Mouse (Mus musculus): ENCODE measurements around the gene Sox6. TPM values are rescaled to one million over a fixed set of nuclear protein-coding genes. Genes with fewer than 3 reads are reported as not detected.

The Sox6 gene
- total RNA-seq, 2 experiments from 2014 or later, result 968 to 1,059 TPM

DNA sequence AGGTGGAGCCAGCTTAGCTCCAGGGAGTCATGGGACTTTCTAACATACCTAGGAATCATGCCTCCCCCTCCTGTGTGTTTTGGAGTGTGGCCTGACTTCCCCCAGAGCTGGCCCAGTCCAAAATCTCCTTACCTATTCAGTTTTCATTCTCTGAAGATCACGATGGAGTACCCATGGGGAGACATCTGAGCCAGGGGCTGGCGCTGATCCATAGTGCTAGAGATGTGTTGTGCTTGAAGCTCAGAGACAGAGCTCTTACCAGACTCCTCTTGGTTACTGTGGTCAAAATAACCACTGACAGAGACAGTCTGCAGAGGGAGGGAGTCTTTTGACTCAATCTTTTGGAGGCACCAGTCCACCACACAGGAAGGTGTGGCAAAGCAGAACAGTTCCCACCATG is 575.2 kb downstream of the Sox6 start:
- ATAC-seq (replicated peaks; ENCODE audit: low FRiP score, poor library complexity, severe bottlenecking), result no peak

DNA sequence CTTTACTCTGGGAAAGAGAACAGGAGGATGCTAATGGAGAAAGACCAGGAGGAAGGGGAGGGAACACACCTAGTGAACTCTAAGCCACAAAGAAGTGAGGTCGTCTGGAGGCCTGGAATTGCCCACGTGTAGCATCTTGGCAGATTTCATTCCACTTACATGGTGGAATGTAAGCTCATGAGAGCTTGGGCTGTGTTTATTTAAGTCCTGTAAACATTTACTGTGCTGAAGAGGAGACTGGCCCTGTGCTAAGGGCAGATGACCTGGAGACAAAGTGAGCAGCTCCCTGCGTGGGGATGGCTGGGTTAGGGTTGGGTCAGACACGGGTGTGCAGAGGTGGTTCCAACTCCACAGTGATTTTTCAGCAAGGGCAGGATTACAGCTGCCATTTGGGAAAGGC is 576.3 kb downstream of the Sox6 start:
- ATAC-seq (replicated peaks; ENCODE audit: low FRiP score, poor library complexity, severe bottlenecking), result no peak

DNA sequence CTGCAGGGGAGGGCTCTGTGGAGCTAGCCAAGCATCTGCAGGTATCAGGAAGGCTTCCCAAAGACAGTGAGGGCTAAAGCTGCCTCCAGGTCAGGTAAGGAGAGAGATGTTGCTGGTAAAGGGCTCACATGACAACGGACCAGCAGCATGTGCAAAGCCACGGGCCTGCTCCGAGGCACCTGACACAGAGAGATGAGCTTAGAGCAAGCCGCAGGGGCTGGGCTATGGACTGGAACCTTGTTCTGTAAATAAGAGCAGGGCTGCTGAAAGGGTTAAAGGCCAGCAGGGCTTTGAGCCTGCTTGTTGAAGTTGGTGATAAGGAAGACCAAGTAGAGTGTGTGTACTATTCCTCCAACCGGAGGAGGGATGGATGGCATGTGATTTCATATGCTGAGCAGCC is 583.6 kb downstream of the Sox6 start:
- ATAC-seq (replicated peaks; ENCODE audit: low FRiP score, poor library complexity, severe bottlenecking), result no peak

DNA sequence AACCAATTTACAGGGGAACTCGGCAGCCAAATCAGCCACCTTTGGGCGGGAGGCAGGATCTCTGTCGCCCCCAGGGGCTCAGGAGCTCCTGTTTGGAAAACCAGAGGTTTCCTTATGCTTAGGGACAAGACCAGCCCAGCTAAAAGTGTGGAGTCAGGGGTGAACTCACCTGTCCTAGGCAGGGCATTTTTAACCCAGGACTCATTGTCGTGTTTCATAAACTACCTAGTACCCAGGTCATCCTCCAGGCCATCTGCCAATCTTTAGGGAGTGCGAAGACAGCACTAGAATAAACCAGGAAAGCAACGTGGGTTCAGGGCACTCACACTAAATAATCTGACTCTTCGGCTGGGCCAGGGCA is 584.9 kb downstream of the Sox6 start:
- ATAC-seq (replicated peaks; ENCODE audit: low FRiP score, poor library complexity, severe bottlenecking), result no peak

DNA sequence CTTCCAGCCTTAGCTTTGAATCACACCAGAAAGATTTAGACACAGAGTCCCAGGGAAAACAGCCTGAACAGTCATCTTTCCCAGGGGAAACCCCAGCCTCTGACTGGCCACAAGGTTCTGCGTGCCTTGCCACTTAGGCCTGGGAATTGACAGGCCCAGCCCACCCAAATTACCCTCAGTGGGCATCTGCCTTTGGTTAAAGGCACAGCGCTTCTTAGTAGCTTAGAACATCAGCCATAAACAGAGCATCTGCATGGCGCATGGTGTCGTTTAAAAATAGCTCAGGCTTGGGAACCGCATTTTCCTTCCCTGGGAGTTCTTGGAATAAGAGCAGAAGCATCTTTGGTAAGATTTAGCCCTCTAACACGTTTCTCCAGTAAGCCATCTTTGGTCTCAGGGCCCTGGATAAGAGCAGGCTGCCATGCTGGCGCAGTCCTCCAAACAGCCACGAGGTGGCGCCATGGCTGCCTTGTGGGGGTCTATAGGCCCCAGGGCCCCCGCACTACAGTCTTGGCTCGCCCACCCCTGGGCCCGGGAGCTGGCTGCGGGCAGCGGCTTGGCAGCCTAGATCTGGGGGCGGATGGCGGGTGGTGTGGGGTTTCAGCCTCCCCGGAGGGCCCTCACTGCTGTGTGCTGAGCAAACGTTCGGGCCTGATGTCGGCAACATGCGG is 585.4 kb downstream of the Sox6 start:
- ATAC-seq (replicated peaks; ENCODE audit: low FRiP score, poor library complexity, severe bottlenecking), result no peak

DNA sequence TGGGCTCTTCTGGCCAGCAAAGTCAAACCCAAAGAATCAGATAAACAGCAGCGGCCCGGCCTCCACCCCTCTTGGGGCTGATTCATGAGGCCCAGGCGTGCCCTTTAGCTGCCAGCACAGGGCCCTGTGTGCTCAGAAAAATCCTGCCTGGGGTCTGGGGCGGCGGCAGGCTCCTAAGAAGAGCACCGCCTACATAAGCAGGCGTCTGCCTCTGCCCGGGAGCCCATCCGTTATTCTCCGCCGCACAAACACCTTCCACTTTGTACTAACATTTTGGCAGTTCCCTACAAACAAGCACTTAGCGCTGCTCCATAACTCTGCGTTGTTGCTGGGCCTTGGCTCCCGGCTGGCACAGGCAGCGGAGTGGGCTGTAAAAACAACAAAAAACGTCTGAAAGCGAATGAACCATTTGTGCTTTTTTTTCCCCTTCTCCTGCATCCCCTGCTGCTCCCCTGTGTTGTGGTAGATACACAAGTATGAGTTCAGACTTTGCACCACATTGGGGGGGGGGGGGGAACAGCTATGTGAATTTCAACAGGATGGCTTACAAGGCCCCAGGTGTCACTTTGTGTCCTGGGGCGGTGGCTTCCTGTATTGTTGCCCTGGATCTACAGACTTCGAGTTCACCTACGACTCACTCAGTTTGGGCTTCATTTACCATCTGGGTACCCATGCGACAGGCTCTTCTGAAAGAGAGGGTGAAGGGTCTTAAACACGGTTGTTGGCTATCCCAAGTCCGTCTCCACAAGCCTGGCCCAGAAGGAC is 588.0 kb downstream of the Sox6 start:
- no peak for ATAC-seq (replicated peaks; ENCODE audit: low FRiP score, poor library complexity, severe bottlenecking)

DNA sequence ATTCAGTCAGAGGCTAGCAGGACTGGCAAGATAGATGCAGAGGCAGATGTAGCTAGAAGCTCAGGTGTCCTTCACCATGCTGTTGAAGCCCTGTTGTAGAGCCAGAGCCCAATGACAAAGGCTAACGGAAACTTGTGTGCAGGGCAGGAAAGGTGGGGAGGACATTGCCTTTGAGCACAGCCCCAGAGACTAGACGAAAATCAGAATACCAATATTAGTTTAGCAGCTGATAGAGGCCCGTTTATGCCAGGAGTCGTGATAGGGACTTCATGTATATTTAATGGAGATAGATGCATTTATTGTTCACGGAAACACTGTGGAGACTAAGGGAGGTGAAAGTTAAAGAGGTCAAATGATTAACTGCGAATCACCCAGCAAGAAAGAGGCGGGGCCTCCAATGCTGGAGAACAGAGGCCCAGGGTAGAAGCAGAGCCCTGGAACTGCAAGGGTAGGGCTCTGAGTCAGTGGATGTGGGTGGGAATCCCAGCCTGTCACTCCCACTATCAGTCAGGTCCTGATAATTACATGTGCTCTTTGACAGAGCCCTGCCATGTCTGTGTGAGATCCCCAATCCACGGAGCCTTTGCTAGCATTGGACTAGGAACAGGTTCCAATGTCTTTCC is 590.1 kb downstream of the Sox6 start:
- ATAC-seq (replicated peaks; ENCODE audit: low FRiP score, poor library complexity, severe bottlenecking), result no peak

DNA sequence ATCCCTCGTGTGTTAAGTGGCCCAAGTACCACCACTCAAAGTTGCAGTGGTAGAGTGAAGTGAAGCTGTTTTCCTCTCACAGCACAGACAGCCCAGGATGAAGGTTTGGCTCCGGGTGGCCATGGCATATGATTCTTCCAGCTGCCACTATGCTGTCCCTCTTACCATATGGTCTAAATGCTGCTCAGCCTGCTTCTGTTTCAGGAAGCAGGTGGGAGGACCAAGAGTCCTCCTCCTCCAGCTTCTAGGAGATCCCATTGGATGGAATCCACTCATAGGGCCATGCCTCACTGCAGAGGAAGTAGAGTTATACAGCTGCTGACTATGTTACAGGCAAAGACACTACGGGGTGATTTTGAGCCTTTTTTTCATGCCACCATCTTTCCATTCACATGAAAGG is 591.5 kb downstream of the Sox6 start:
- ATAC-seq (replicated peaks; ENCODE audit: low FRiP score, poor library complexity, severe bottlenecking), result no peak

DNA sequence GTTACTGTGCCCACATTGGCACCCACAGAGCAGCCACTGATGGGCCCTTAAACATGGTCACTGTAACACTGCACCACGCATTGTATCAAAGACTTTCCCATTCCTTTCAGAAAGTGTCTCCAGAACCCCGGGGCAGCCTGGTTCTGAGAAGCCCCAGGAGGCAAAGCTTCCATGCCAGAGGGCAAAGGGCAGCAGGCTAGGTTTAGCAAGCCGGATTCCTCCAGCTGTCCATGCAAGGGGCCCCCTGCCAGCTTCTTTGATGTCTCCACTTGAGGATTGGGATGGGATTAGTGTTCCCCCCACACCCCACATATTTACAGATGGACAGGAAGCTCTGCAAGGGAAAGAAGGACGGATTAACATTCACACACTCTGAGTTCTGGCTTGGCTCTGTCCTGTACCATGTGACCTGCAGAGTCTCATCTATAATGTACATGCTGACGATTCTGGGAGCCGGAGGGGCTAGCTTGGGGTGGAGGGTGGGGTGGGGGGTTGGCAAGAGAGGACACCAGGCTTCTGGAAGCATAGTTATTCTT is 592.0 kb downstream of the Sox6 start:
- ATAC-seq (replicated peaks; ENCODE audit: low FRiP score, poor library complexity, severe bottlenecking), result no peak

DNA sequence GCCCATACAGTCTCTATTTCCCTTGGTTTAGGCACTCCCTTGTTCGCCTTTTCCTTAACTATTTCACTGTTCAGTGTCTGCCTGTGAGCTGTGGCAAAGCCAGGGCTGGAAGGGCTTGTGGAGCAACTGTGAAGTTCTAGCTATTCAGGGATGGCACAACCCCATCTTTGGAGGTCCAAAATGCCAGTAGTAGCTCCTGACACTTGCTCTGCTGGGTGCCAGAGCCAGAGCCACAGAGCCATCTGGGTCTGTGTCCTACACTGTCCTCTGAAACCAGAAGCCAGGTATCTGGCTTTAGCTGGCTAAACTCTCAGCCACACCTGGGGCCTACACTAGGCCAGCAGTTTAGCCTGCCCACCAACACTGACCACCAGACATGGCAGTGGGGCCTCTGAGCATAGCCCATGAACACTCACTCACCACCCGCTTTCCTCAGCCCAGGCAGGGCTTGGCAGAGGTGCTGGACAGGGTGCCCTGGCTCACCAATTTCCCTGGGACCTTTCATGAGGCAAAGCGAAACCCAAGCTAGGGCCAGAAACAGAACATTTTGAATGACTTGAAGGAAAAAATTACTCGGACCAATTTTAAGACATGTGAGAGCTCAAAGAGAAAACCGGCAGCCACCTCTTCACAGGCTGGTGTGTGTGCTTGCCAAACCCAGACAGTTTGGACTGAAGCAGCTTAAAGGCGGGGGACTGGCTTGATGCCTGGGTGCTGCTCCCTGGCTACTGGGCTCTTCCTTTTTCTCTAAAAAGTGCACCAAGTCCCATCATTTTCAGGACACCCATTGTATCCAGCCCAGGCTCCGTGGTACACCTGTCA is 612.2 kb downstream of the Sox6 start:
- ATAC-seq (replicated peaks; ENCODE audit: low FRiP score, poor library complexity, severe bottlenecking), result no peak

DNA sequence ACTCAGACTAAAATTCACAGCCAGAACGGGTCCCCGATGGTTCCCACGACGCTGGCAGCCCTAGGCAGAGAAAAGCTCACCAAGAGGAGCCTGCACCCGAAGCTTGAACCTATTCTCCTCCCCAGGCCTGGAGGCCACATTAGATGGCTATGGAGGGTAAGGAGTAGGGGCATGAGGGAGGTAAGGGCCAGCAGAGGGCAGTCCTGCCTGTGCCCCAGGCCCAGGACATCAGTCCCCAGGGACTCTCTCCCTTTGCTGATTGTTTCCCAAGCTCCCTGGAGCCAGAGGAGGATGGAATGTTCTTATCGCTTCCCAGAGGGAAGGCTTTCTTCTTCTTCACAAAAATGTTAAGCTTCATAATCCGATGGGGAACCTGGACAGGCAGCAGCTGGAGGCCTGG is 615.8 kb downstream of the Sox6 start:
- ATAC-seq (replicated peaks; ENCODE audit: low FRiP score, poor library complexity, severe bottlenecking), result no peak

DNA sequence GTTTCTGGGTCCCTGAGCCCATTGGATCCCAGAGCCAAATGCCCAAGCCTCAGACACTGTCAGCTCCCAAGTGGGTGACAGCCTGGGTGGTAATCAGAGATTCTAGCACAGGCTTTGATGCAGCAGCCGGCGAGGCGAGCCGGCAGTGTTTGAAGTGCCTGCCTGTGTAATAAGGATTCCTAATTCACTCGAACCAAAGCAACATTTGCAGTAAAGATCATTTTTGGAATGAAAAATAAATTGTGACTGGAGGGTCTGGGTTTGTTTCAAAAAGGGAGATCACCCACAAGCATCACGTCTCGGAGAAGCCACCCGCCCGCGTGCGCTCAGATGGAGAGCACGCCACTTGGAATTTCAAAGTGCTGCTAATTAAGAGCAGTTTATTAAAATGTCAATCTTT is 617.6 kb downstream of the Sox6 start:
- ATAC-seq (replicated peaks; ENCODE audit: low FRiP score, poor library complexity, severe bottlenecking), result no peak

Other genes starting within 250 kb of the Sox6 start
- gene 1110004F10Rik, start 601 bp upstream of the Sox6 start, total RNA-seq (2015; ENCODE audit: low replicate concordance), result 35.3 and 55.5 TPM in 2 replicates
- 47.5 and 49.9 TPM in 2 replicates for gene 1110004F10Rik, start 601 bp upstream of the Sox6 start, total RNA-seq (2017; ENCODE audit: low replicate concordance)
- not detected in 2 replicates for gene Gm4353, start 45.8 kb upstream of the Sox6 start, total RNA-seq (2015; ENCODE audit: low replicate concordance)
- gene Gm4353, start 45.8 kb upstream of the Sox6 start, total RNA-seq (2017; ENCODE audit: low replicate concordance), result 0.77 and 1.1 TPM in 2 replicates

Measured in erythroblast, adult 5-6 weeks (primary cell).